Mouse (Mus musculus) limb, embryonic 12.5 days (tissue): Measurements from ENCODE around the gene Pdlim3. TPM values are rescaled to one million over a fixed set of nuclear protein-coding genes. Genes with fewer than 3 reads are reported as not detected.
"Not testable (repeated sequence)": the region's sequence is repeated elsewhere in the genome, so short reads cannot be mapped to it uniquely, and the experiment has no call there.

Source experiments
- ATAC-seq: fragments of 200-750 bp; cut with Nextera tagmentation; 2 replicates; pipeline ENCODE4 v1.8.0; 2017; ENCODE audit warnings: low read depth, moderate TSS enrichment; ENCODE audit not compliant: insufficient number of reproducible peaks, insufficient read depth, low FRiP score, low TSS enrichment
- H3K27ac ChIP-seq: fragments of 300-500 bp; sonication (generic); 2 replicates; pipeline ENCODE4 v1.5.1; 2016; ENCODE audit warnings: mild to moderate bottlenecking, moderate library complexity
- H3K27me3 ChIP-seq: fragments of 300-500 bp; sonication (generic); 2 replicates; pipeline ENCODE4 v1.6.1; 2016; ENCODE audit warnings: mild to moderate bottlenecking, moderate library complexity
- H3K36me3 ChIP-seq: fragments of 300-500 bp; sonication (generic); 2 replicates; pipeline ENCODE4 v1.6.1; 2016; ENCODE audit warnings: mild to moderate bottlenecking, moderate library complexity
- H3K4me1 ChIP-seq: fragments of 300-500 bp; sonication (generic); replicated peaks from 2 replicates; pipeline ENCODE4 v1.6.1; 2016
- H3K4me2 ChIP-seq: fragments of 300-500 bp; sonication (generic); 2 replicates; pipeline ENCODE4 v1.6.1; 2016; ENCODE audit warnings: mild to moderate bottlenecking, moderate library complexity
- H3K4me3 ChIP-seq: fragments of 300-500 bp; sonication (generic); replicated peaks from 2 replicates; pipeline ENCODE4 v1.5.1; 2016; ENCODE audit warnings: mild to moderate bottlenecking
- H3K9ac ChIP-seq: fragments of 300-500 bp; sonication (generic); replicated peaks from 2 replicates; pipeline ENCODE4 v1.6.1; 2016; ENCODE audit warnings: mild to moderate bottlenecking, moderate library complexity
- H3K9me3 ChIP-seq: fragments of 300-500 bp; sonication (generic); 2 replicates; pipeline ENCODE4 v1.6.1; 2016; ENCODE audit warnings: mild to moderate bottlenecking, moderate library complexity
- WGBS: fragments of 180-500 bp; shearing (Covaris S2); methylation state at CpG from one replicate; pipeline ENCODE4 v1.1.7; 2016; 5-methylcytosine and 5-hydroxymethylcytosine counted together
- polyA plus RNA-seq: library from polyadenylated mRNA; unstranded; fragments of >200 nt; fragmentation: Nextera tagmentation; extraction: Ambion mirVana; gene quantifications from 2 replicates; pipeline ENCODE4 v1.2.1, GENCODE M21; 2016

Pdlim3 gene
- polyA plus RNA-seq = 17.9 and 22.7 TPM in 2 replicates

DNA sequence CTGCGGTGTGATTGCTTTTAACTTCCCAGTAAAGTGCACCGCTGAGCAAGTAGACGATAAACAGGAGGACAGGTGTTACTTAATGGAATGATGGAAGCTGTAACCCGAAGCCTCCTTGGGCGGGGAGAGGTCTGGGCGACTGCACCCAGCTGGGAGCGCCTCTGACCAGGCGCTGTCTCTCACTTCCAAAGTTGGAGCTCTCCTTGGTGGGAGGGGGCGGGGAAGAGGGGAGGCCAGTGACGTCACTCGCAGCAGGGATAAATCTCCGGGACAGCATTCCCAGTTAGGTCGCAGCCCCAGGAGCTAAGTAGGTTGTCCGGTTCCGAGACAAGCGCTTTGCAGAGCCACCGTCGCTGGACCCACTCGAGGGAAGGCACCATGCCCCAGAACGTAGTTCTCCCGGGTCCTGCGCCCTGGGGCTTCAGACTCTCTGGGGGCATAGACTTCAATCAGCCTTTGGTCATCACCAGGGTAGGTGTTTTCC, at the start of gene Pdlim3:
TSS of gene Pdlim3 (plus strand) at position 260 of the 484 bp plus-strand sequence.
- WGBS = under 1% methylated on average over 22 of the region's 22 CpGs
- Histone ChIP-seq H3K27me3 (0 out of 2 replicates have a peak, but pooled peaks cover 11% of the 10 kb centered on the region), H3K36me3 (no peaks in the 10 kb centered on the region), H3K4me1 (peaks cover 19% of the 10 kb centered on the region), H3K27ac (0 out of 2 replicates have a peak within 1 kb of the TSS, but pooled peaks have one; percentile 41), H3K4me2 (peak within 1 kb of the TSS; percentile 88), H3K9ac (peak within 1 kb of the TSS; percentile 50), H3K9me3 (0 out of 2 replicates have a peak, but pooled peaks cover under 1% of the 10 kb centered on the region), H3K4me3 (peak within 1 kb of the TSS; percentile 42)
- ATAC-seq = peak; percentile 79; the same call in 1 of the 2 replicates

DNA sequence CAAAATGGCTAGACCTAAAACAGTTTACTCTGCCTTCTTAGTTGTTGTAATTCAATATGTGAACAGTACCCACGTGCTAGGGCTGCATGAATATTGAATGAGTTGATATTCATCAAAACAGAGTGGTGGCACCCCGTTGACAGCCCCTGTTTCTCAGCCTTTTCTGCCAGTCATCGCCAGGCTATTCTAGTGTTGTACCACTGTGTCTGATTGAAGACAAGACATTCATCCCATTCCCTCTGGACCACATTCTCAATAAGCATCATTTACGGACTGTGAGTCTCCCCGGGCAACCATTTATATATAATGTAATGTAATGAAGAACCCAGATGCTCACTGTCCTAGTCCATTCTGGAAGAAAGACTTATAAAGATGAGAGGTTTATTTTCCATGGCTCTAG, 42.0 kb upstream of the Pdlim3 start:
- Histone ChIP-seq H3K9ac (no peak overlapping the region), H3K27me3 (no peaks in the 10 kb centered on the region), H3K4me1 (0 out of 2 replicates have a peak, but pooled peaks cover 3% of the 10 kb centered on the region), H3K36me3 (no peaks in the 10 kb centered on the region), H3K9me3 (no peaks in the 10 kb centered on the region), H3K4me2 (no peak overlapping the region), H3K4me3 (no peak overlapping the region), H3K27ac (no peak overlapping the region)
- WGBS = 86% methylated on average over 5 of the region's 5 CpGs
- no peak for ATAC-seq

DNA sequence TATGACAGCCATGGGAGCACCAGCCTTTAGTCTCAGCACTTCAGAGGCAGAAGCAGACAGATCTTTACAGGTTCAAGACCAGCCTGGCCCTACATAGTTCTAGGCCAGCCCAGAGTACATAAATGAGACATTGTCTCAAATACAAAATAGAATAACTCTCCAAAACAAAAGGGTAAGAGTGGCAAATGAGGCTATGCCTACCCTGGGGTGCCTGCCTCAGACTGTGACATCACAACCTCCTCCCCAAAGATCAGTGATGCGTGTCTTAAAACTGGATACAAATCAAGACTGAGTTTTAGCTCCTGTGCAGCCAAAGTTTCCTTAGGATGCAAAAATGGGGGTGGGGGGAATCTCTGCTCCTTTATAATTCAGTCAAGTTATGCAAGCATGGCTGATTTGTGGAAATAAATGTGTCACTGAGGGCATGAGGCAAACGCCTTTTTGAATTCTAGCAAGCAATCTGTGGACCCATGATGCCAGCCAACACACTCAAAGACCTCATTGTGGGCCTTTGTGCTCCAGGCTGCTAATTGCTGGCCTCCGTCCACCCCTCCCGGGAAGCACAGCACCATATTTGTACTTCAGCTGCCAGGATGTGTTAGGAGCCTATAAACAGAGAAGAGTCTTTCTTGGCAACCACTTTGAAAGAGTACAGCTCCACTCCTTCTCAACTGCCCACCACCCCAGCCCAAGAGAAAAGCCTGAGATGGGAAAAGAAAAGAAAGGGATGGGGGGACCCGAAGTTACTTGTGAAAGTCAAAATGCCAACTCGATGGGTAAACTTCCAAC, 41.0 kb upstream of the Pdlim3 start:
- Histone ChIP-seq H3K27ac (no peak overlapping the region), H3K4me3 (no peak overlapping the region), H3K36me3 (no peaks in the 10 kb centered on the region), H3K9ac (no peak overlapping the region), H3K27me3 (no peaks in the 10 kb centered on the region), H3K9me3 (no peaks in the 10 kb centered on the region), H3K4me2 (no peak overlapping the region), H3K4me1 (0 out of 2 replicates have a peak, but pooled peaks cover 3% of the 10 kb centered on the region)
- ATAC-seq = no peak
- WGBS = 82% methylated on average over 6 of the region's 6 CpGs

DNA sequence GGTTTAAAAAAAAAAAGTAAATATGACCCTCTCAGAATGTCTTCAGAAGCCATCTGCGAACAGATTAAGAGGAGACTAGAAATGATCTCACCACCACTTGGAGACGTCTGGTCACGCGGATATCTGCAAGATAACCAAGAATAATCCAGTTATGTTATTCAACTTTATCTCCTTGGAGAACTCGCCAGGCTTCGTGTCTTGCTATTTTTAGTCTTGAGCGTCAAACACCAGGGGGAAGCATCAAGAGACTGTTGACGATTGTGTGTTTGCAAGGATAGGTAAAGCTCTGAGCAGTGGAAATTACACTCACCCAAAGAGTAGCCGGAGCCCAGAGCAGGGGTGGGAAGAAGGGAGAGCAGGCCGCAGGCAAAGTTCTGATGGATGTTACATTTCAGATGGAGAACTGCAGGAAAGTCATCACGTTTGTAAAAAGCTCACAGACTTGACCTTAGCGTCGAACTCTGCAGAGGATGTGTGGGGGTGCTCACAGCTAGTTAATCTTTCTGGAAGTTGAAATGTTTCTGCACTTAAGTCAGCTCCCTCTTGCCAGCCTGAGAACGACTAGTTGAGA, 40.3 kb upstream of the Pdlim3 start:
- Histone ChIP-seq H3K36me3 (no peaks in the 10 kb centered on the region), H3K27me3 (no peaks in the 10 kb centered on the region), H3K4me1 (0 out of 2 replicates have a peak, but pooled peaks cover 3% of the 10 kb centered on the region), H3K9me3 (no peaks in the 10 kb centered on the region), H3K9ac (no peak overlapping the region), H3K4me3 (no peak overlapping the region), H3K27ac (no peak overlapping the region), H3K4me2 (no peak overlapping the region)
- no peak for ATAC-seq
- 73% methylated on average over 14 of the region's 14 CpGs for WGBS

DNA sequence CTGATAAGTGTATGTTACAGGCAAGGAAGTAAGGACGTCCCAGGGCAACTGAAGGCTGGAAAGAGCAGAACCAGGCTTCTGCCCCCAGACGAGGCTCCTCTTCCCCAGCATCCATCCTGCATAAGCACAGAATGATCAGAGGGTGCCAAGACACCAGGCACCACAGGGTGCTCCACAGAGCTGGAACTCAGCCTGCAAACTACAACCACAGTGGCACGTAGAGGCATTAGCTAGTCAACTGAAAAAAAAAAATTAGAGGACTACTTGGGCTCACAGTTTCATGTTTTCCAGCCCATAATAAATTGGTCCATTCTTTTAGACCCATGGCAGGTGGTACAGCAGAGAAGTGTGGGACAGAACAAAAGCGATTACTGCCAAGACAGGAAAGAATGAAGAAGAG, 39.4 kb upstream of the Pdlim3 start:
- no peak for ATAC-seq
- 86% methylated on average over 4 of the region's 4 CpGs for WGBS
- no peak overlapping the region for H3K9ac ChIP-seq

DNA sequence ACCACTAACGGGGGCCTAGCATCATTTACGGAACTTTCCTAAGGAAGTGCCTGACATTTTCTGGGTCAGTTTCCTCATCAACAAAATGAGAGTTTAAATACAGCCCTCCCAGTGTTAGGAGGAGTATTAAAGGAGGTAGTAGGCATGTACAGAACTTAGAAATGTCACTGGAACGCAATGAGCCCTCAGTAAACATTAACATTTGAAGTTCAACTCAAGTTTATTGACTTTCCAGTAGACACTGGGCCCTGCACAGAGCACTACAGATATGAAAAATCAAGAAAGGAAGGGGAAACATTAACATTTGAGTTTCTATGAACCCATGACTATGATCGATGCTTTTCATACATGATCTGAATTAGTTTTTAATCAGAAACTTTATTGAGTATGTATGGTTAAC, 30.1 kb upstream of the Pdlim3 start:
- Histone ChIP-seq H3K27ac (no peak overlapping the region), H3K27me3 (no peaks in the 10 kb centered on the region), H3K4me3 (no peak overlapping the region), H3K4me2 (no peak overlapping the region), H3K4me1 (peaks cover 20% of the 10 kb centered on the region), H3K9me3 (no peaks in the 10 kb centered on the region), H3K36me3 (no peaks in the 10 kb centered on the region), H3K9ac (no peak overlapping the region)
- ATAC-seq = no peak
- 91% methylated on average over 4 of the region's 4 CpGs for WGBS

More for the DNA sequence above, 39.4 kb upstream of the Pdlim3 start:
- no peaks in the 10 kb centered on the region for H3K27me3 ChIP-seq
- no peaks in the 10 kb centered on the region for H3K36me3 ChIP-seq
- 0 out of 2 replicates have a peak, but pooled peaks cover 3% of the 10 kb centered on the region for H3K4me1 ChIP-seq
- H3K4me3 ChIP-seq = no peak overlapping the region
- no peak overlapping the region for H3K27ac ChIP-seq
- no peaks in the 10 kb centered on the region for H3K9me3 ChIP-seq
- no peak overlapping the region for H3K4me2 ChIP-seq

DNA sequence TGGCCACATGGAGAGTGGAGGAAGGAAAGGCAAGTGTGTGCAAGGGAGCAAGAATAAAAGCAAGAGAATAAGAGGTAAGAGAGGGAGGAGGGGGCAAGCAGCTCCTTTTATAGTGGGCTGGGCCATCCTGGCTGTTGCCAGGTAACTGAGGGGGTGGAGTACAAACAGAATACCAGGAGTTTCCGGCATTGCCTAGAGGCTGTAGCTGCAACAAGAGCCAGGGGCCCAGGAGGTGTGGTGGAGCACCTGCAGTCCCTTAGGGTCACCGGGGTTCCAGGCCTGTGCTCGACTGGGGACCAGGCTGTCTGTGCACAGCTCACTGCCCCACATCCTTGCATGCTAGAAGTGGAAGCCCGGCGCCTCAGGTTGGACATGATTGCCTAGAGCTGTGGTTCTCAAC, 27.5 kb upstream of the Pdlim3 start:
- ATAC-seq = peak; percentile 80
- 20% methylated on average over 5 of the region's 5 CpGs for WGBS

DNA sequence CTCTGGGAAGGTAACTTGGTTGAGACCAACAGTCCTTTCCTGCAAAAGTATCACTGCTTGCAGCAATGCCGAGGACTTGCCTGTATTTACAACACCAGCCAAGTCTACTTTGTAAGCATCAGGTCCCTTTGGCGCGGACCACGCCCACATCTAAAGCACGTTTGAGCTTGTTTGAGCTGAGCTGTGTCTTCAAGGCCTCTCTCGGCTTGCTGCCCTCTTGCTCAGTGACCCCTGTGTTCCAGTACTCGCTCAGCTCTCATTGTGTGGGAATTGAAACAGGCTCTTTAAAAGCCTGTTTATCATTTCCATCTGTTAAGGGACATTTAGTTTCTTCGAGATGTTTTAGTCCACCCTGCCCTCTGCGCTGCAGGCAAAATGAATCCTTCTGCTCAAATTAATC, 26.9 kb upstream of the Pdlim3 start:
- no peak overlapping the region for H3K9ac ChIP-seq
- WGBS = 10% methylated on average over 9 of the region's 9 CpGs
- no peaks in the 10 kb centered on the region for H3K36me3 ChIP-seq
- ATAC-seq = peak; percentile 66; the same call in 1 of the 2 replicates
- no peaks in the 10 kb centered on the region for H3K27me3 ChIP-seq
- H3K9me3 ChIP-seq = no peaks in the 10 kb centered on the region
- no peak overlapping the region for H3K4me3 ChIP-seq
- H3K27ac ChIP-seq = peak overlapping the region; percentile 46; the same call in 1 of the 2 replicates
- H3K4me1 ChIP-seq = peaks cover 20% of the 10 kb centered on the region
- H3K4me2 ChIP-seq = 0 out of 2 replicates have a peak overlapping the region, but pooled peaks have one; percentile 4

More for the DNA sequence above, 27.5 kb upstream of the Pdlim3 start:
- Histone ChIP-seq H3K9me3 (no peaks in the 10 kb centered on the region), H3K4me3 (no peak overlapping the region), H3K4me1 (peaks cover 20% of the 10 kb centered on the region), H3K27me3 (no peaks in the 10 kb centered on the region), H3K4me2 (no peak overlapping the region; the same call in 1 of the 2 replicates), H3K27ac (peak overlapping the region; percentile 62; the same call in 1 of the 2 replicates), H3K9ac (no peak overlapping the region), H3K36me3 (no peaks in the 10 kb centered on the region)

DNA sequence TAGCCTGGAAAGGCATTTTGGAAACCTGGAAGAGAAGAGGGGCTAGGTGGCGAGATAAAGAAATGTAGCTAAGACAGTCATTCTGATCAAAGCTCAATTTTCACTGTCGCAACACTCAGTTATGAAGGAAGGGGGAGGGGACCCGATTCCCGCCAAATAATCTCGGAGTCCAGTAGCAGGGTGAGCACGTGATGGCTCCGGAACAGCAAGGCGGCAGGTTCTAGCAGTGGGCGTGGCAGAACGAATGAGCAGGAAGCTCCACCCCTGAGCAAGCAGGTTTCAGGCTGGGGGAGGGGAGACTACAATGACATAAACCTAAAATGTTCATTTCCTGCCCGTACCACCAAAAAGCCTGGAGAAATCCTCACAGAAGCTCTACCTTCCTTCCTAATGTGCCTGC, 13.7 kb upstream of the Pdlim3 start:
- 74% methylated on average over 11 of the region's 11 CpGs for WGBS
- not testable (repeated sequence) for H3K36me3 ChIP-seq, H3K9me3 ChIP-seq, H3K27me3 ChIP-seq, H3K4me3 ChIP-seq, H3K4me2 ChIP-seq, ATAC-seq, H3K27ac ChIP-seq, H3K9ac ChIP-seq
- peaks cover 24% of the 10 kb centered on the region for H3K4me1 ChIP-seq

DNA sequence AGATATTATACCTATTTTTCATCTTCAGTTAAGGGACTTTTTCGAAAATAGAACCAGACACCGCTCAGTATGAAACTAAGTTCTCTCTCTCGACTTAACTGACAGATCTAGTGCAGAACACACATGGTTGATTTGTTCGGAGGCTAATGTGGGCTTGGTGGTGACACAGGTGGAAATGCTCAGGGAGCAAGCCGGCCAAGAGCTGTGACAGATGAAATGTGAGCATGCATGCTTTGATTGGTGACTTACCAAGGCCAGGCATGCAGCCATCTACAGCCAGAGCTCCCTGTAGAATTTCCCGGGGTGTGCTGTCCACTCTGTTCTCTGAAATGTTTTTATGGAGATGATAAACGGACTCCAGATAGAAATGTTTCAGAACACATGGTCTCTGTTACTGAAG, 13.2 kb upstream of the Pdlim3 start:
- no peak overlapping the region for H3K4me3 ChIP-seq
- H3K27me3 ChIP-seq = no peaks in the 10 kb centered on the region
- no peaks in the 10 kb centered on the region for H3K9me3 ChIP-seq
- no peaks in the 10 kb centered on the region for H3K36me3 ChIP-seq
- 42% methylated on average over 7 of the region's 7 CpGs for WGBS
- no peak overlapping the region for H3K27ac ChIP-seq
- 0 out of 2 replicates have a peak, but pooled peaks have one; percentile 54 for ATAC-seq
- no peak overlapping the region for H3K9ac ChIP-seq
- H3K4me1 ChIP-seq = peaks cover 24% of the 10 kb centered on the region
- H3K4me2 ChIP-seq = no peak overlapping the region

DNA sequence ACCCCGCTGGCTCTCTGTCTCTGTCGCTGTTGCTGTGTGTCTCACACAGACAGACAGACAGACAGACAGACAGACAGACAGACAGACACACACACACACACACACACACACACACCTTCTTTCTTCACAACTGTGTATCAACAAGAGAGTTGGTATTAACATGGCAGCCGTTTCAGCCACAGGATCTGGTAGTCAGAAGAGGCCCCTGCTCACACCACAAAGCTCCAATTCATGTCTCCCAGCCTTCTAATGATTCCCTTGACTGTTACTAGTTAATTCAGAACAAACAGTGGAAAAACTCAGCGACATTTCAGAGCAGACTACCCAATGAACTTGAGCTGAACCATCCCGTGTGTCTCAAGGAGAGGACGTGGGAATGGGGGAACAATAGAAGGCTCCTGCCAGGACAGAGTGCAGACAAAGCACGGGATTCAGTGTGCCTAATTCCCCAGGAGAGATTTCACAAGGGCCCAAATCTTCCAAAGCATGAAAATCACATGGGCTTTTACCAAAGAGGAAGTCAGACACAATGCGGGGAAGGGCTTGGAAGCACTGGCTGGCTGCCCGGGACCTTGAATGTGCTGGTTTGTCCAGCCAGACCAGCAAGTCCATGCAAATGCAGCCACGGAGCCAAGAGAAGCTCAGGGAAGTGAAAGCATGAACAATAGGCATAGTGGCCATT, 10.2 kb upstream of the Pdlim3 start:
- H3K4me2 ChIP-seq = no peak overlapping the region
- H3K27me3 ChIP-seq = no peaks in the 10 kb centered on the region
- H3K4me3 ChIP-seq = no peak overlapping the region
- H3K36me3 ChIP-seq = no peaks in the 10 kb centered on the region
- 66% methylated on average over 10 of the region's 10 CpGs for WGBS
- 0 out of 2 replicates have a peak, but pooled peaks cover 3% of the 10 kb centered on the region for H3K9me3 ChIP-seq
- peaks cover 24% of the 10 kb centered on the region for H3K4me1 ChIP-seq
- no peak for ATAC-seq
- H3K9ac ChIP-seq = no peak overlapping the region
- peak overlapping the region; percentile 64 for H3K27ac ChIP-seq
